Mouse (Mus musculus) E14TG2a.4 (cell line): ENCODE data around the gene Lamb3.

Experiments
- H3K27me3 ChIP-seq: 2 replicates; pipeline ENCODE4 v1.6.1; 2014; ENCODE audit warnings: low read length, control low read depth; ENCODE audit not compliant: insufficient read depth
- H3K36me3 ChIP-seq: 2 replicates; pipeline ENCODE4 v1.6.1; 2014; ENCODE audit warnings: low read length, control low read depth; ENCODE audit not compliant: insufficient read depth
- H3K4me1 ChIP-seq: replicated peaks from 2 replicates; pipeline ENCODE4 v1.6.1; 2014; ENCODE audit warnings: low read depth, low read length, control low read depth
- H3K4me3 ChIP-seq: replicated peaks from 2 replicates; pipeline ENCODE4 v1.5.1; 2014; ENCODE audit warnings: mild to moderate bottlenecking, low read length
- H3K9me3 ChIP-seq: 2 replicates; pipeline ENCODE4 v1.6.1; 2014; ENCODE audit warnings: low read length, control low read depth
- CTCF ChIP-seq: conservative IDR thresholded peaks from 2 replicates; pipeline ENCODE4 v1.5.1; 2014; ENCODE audit warnings: low read length
- NANOG ChIP-seq: IDR thresholded peaks from 2 replicates; pipeline ENCODE4 v1.6.1; 2014; ENCODE audit warnings: borderline replicate concordance, low read length, mixed read lengths
- POU5F1 ChIP-seq: IDR thresholded peaks from 2 replicates; pipeline ENCODE4 v1.6.1; 2014; ENCODE audit warnings: low read length, borderline replicate concordance

Lamb3 gene

DNA sequence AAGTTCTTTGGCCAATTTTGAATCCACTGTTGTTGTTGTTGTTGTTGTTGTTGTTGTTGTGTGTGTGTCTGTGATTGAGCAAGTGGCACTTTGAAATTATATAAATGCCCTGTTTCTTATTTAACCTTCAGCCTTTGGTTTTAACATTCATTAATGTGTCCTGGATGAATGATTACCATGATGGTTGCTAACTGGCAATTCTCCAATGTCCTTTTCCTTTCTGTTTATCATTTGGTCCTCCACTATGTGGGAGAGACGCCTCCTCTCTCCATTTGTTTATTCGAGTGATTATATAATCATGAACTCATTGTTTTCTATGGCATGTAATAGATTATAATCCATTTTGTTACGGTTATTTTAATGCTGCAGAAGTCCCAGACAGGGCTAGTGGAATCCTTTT is 23.0 kb downstream of the Lamb3 start:
- no peaks in the 10 kb centered on the region for H3K36me3 ChIP-seq
- H3K4me1 ChIP-seq, result no peaks in the 10 kb centered on the region
- no peak overlapping the region for H3K4me3 ChIP-seq
- TF ChIP-seq CTCF, result no peak
- no peak for TF ChIP-seq NANOG
- no peak for TF ChIP-seq POU5F1
- H3K9me3 ChIP-seq, result no peaks in the 10 kb centered on the region
- no peaks in the 10 kb centered on the region for H3K27me3 ChIP-seq

DNA sequence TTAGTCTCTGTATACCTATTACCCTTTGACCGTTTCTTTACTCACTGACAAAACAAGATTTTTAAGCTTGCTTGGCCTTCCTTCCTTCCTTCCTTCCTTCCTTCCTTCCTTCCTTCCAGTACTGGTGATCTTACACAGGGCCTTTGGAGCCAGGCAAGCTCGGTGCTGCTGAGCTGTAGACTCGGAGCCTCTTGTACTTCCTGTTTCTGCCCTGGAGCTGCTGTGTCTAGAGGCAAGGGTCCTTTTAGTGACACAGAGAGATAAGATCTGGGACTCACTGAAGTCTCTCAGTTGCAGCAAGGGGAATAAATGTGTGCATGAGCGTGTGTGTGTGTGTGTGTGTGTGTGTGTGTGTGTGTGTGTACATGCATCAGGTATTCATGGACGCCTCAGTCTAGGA is 23.4 kb downstream of the Lamb3 start:
- Histone ChIP-seq H3K4me1 (no peaks in the 10 kb centered on the region), H3K27me3 (no peaks in the 10 kb centered on the region), H3K36me3 (no peaks in the 10 kb centered on the region), H3K9me3 (no peaks in the 10 kb centered on the region), H3K4me3 (no peak overlapping the region)
- TF ChIP-seq NANOG, result no peak
- no peak for TF ChIP-seq POU5F1
- no peak for TF ChIP-seq CTCF

DNA sequence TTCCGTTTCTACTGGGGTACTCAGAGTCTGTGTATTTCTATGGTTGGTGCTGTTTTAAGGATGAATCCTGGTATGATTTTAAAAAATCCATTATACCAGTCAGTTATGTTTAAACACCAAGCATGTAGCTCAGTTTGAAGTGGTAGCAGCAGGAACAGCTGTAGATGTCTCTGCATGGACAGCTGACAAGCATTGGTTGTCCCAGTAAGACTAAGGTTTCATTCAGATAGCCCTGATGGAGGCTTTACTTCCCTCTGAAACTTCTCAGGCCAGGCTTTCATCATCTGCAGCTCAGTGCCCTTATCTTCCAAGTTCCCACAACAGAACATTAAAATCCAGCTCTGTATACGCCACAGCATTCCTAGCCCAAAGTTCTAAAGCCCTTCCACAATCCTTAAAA is 25.2 kb downstream of the Lamb3 start:
- TF ChIP-seq NANOG, result no peak
- no peak for TF ChIP-seq POU5F1
- TF ChIP-seq CTCF, result no peak
- H3K36me3 ChIP-seq, result no peaks in the 10 kb centered on the region
- H3K4me3 ChIP-seq, result no peak overlapping the region
- H3K9me3 ChIP-seq, result no peaks in the 10 kb centered on the region
- no peaks in the 10 kb centered on the region for H3K27me3 ChIP-seq
- H3K4me1 ChIP-seq, result no peaks in the 10 kb centered on the region

DNA sequence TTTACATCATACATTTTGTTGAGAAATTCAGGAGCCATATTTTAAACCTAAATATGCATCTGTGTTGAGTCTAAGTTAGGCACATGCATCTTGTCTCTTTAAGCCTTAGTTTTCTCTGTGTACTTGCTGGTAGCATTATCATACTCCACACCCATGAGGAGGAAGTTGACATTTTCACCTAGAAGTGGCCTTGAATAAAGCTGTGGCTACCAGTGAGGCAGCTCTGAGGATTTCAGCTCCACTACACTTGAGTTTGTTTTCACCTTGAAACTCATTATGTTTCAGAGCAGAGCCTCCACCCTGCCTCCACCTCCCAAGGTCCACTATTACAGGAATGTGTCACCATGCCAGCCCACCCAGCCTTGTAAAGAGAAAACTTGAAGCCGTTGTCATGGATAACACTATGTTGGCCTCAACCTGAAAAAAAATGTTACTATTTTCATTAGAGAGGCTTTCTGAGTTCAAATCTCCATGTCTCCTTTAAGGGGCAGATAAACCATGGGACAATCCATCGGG is 26.7 kb downstream of the Lamb3 start:
- no peaks in the 10 kb centered on the region for H3K4me1 ChIP-seq

DNA sequence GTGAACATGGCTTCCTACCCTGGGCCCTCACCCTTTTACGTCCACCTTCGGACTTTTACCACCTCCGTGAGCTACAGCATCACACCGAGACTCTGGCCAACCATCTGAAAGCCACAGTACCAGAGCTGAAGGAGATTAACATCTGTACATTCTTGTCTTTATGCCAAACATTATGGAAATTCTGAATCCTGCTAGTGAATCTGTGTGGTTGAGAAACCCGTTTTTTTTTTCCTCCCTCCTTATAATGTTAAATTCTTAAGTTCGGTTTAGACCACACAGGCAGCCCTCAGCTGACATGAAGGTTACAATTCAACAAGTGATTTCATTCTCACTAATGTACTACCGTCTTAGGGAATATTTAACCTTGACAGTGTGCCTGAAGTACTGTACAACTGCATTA is 27.4 kb downstream of the Lamb3 start:
- peaks cover 7% of the 10 kb centered on the region; the same call in 1 of the 2 replicates for H3K9me3 ChIP-seq
- no peaks in the 10 kb centered on the region for H3K36me3 ChIP-seq
- no peak overlapping the region for H3K4me3 ChIP-seq
- no peaks in the 10 kb centered on the region for H3K4me1 ChIP-seq
- TF ChIP-seq POU5F1 (no peak), NANOG (no peak), CTCF (no peak)
- no peaks in the 10 kb centered on the region for H3K27me3 ChIP-seq

More for the DNA sequence above, 26.7 kb downstream of the Lamb3 start:
- Histone ChIP-seq H3K4me3 (no peak overlapping the region), H3K36me3 (no peaks in the 10 kb centered on the region), H3K27me3 (no peaks in the 10 kb centered on the region), H3K9me3 (peaks cover 5% of the 10 kb centered on the region; the same call in 1 of the 2 replicates)
- TF ChIP-seq NANOG (no peak), CTCF (no peak)

DNA sequence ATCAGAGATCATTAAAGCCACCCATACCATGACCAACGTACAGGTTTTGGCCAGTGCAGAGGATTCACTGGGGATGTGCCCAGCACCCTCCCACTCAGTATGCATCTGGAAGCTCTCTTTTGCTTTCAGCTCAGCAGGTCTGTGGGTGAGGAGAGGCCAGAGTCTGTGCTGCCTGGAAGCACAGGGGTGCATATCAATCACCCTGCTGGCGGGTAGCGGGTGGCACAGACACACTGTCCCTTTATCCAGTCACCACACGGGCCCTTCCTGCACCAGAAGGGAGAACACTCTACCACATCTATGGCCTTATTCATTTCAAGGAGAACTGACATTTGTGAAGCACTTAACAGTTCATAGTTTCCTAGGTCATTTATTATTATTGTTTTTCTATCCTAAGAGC is 30.9 kb downstream of the Lamb3 start:
- H3K9me3 ChIP-seq, result peaks cover 7% of the 10 kb centered on the region; the same call in 1 of the 2 replicates
- no peaks in the 10 kb centered on the region for H3K36me3 ChIP-seq
- H3K27me3 ChIP-seq, result no peaks in the 10 kb centered on the region; the same call in 1 of the 2 replicates
- no peak overlapping the region for H3K4me3 ChIP-seq
- TF ChIP-seq POU5F1 (no peak), NANOG (no peak), CTCF (no peak)
- H3K4me1 ChIP-seq, result no peaks in the 10 kb centered on the region

GRCm38 (mm10) chr1:193241436-193241835 is 33.9 kb downstream of the Lamb3 start:
- Histone ChIP-seq H3K36me3 (no peaks in the 10 kb centered on the region), H3K4me3 (no peak overlapping the region), H3K27me3 (no peaks in the 10 kb centered on the region; the same call in 1 of the 2 replicates), H3K9me3 (peaks cover 7% of the 10 kb centered on the region; the same call in 1 of the 2 replicates), H3K4me1 (no peaks in the 10 kb centered on the region)
- no peak for TF ChIP-seq POU5F1
- TF ChIP-seq CTCF, result no peak
- TF ChIP-seq NANOG, result no peak

- TF ChIP-seq POU5F1, result no peak
- no peak for TF ChIP-seq NANOG
- TF ChIP-seq CTCF, result no peak
- no peaks in the 10 kb centered on the region for H3K36me3 ChIP-seq
- no peak overlapping the region for H3K4me3 ChIP-seq
- H3K4me1 ChIP-seq, result no peaks in the 10 kb centered on the region
- H3K9me3 ChIP-seq, result peaks cover 7% of the 10 kb centered on the region; the same call in 1 of the 2 replicates
- no peaks in the 10 kb centered on the region; the same call in 1 of the 2 replicates for H3K27me3 ChIP-seq
Observed at GRCm38 (mm10) chr1:193242238-193242637, 34.7 kb downstream of the Lamb3 start.

DNA sequence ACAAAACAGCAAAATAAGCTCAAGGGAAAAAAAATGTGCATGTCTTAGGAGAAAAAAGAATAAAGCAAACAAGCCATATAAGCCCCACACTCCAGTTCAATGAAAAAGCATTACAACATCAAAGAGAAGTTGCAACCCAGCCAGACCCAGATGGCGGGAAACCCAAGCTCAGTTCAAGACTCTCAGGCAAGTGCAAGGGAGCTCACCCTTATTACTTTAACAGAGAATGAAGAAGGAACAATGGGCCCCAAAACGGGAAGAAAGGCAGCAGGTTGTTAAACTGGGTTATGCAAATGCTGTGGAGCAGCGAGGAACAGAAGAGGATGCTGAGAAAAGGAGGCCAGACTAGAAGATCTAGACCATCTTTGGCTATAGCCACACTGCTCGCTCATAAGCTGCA is 35.4 kb downstream of the Lamb3 start:
- H3K9me3 ChIP-seq, result peaks cover 7% of the 10 kb centered on the region; the same call in 1 of the 2 replicates
- TF ChIP-seq CTCF (no peak), POU5F1 (no peak), NANOG (no peak)
- H3K36me3 ChIP-seq, result no peaks in the 10 kb centered on the region
- no peaks in the 10 kb centered on the region for H3K4me1 ChIP-seq
- H3K4me3 ChIP-seq, result no peak overlapping the region
- no peaks in the 10 kb centered on the region; the same call in 1 of the 2 replicates for H3K27me3 ChIP-seq

DNA sequence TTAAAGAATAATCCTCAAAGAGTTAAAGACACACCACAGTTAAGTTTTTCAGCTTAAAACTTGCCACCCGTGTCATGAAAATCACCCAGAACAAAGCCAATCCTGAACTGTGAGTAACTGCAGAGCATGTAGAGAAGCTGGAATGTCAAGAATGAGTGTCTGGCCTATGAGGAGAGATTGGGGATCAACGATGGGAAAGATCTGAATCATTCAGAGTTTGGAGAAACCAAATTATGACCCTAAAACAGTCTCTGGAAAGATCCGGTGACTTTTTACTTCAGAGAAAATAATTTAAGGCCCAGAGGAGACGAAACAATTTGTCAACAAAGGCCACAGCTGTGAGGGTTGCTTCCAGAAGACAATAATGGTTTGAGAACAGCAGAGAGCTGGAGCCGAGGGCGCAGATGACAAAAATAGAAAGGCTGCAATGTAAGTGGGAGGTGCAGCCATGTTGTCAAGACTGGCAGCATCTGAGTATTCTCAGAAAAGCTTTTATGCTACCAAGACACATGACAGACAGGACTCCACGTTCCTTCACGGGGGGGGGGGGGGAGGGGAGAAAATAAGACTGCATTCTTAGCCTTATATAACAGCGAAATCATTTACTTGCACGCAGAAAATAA is 36.2 kb downstream of the Lamb3 start:
- H3K27me3 ChIP-seq, result no peaks in the 10 kb centered on the region; the same call in 1 of the 2 replicates
- TF ChIP-seq POU5F1 (no peak), CTCF (no peak), NANOG (no peak)

More for the DNA sequence above, 36.2 kb downstream of the Lamb3 start:
- Histone ChIP-seq H3K4me3 (no peak overlapping the region), H3K4me1 (no peaks in the 10 kb centered on the region), H3K9me3 (peaks cover 7% of the 10 kb centered on the region; the same call in 1 of the 2 replicates), H3K36me3 (no peaks in the 10 kb centered on the region)
